Mouse (Mus musculus): ENCODE data around the gene Zfp654.

DNA sequence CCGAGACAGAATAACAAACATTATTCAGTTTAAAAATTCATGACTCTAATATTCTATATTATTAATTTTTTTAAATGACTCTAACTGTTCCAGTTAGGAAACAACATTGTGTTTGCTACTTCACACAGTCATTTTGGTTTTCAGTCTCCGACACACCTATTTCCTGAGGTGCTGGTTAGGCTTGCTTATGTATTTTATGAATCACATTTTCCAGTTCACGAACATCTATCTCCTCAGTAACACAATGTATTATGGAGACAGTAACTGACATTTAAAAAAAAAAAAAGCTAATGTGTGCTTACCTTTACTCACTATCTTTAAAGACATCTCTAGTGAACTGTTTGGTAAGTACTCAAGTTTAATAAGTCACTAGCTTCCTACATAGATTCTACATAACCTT is 61.7 kb downstream of the Zfp654 start:
- TF ChIP-seq EP300 (IDR thresholded peaks at IDR 0.05; ENCODE audit: low read length) (no peak), POLR2A (IDR thresholded peaks at IDR 0.05; ENCODE audit: low read depth, low read length) (no peak), POLR2AphosphoS2 (IDR thresholded peaks at IDR 0.05; ENCODE audit: low read depth, low read length) (no peak)
